Mouse (Mus musculus): ENCODE measurements around the gene Serinc3.

DNA sequence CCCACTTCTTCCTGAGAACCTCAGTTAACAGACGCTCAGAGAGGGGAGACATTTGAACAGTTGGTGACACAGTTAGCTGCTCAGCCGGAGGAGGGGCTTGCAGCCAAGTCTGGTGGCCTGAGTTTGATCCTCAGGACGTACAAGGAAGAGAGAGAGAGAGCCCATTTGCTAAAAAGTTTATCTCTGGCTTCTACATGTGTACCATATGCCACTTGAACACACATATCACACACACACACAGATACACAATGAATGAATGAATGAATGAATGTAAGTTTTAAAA lies 48.1 kb downstream of the Serinc3 start:
- no peak for TF ChIP-seq GATA1 (IDR thresholded peaks at IDR 0.05; ENCODE audit: borderline replicate concordance, low read length)
- TF ChIP-seq FLI1 (IDR thresholded peaks at IDR 0.05; ENCODE audit: low read length), result no peak

Data from megakaryocyte, embryonic 14.5 days (primary cell).